ENCODE assay signal across 8 mouse cellular contexts in genomic region chr15:12320441-12321090, GRCm38 (mm10). TPM values are rescaled to one million over a fixed set of nuclear protein-coding genes. Genes with fewer than 3 reads are reported as not detected.
DNase-seq lines count a peak whose midpoint lies in the region; ATAC-seq and TF ChIP-seq lines count a peak whose summit lies in the region.

No protein-coding gene starts in this region.

- CTCF ChIA-PET in Patski (lab: Charles Lee): interaction anchor here (1.3 to 1.4 kb wide), 2 partner anchors 51 to 123 kb away, joined by 3 read pairs; no protein-coding TSS in a partner anchor

- peak; percentile 53 for ATAC-seq in heart, embryonic 11.5 days (replicated peaks; ENCODE audit: insufficient number of reproducible peaks, low FRiP score, low TSS enrichment)
- peak; percentile 18 for ATAC-seq in Patski
- no peak for ATAC-seq in hindbrain, embryonic 11.5 days (ENCODE audit: low FRiP score)
- peak; percentile 10 for ATAC-seq in megakaryocyte progenitor cell, adult 5-6 weeks (replicated peaks; ENCODE audit: poor library complexity)

- 0 out of 2 replicates have a peak, but pooled peaks cover 2% of the 10 kb centered on the region for H3K27me3 ChIP-seq in heart, embryonic 11.5 days (ENCODE audit: control insufficient read depth, insufficient read depth, low read length)
- H3K27me3 ChIP-seq in Patski: no peaks in the 10 kb centered on the region
- no peaks in the 10 kb centered on the region for H3K27me3 ChIP-seq in hindbrain, embryonic 11.5 days (ENCODE audit: control insufficient read depth, insufficient read depth, low read length)

- intact Hi-C loops in heart, postnatal 36 days (cut with DNase I): loop anchor here (5.0 kb wide), 1 partner anchor 203 kb away; the partner anchor contains the start of gene Zfr

- peak overlapping the region; percentile 96 for H3K27ac ChIP-seq in heart, embryonic 11.5 days (ENCODE audit: low read depth, low read length)
- H3K27ac ChIP-seq in hindbrain, embryonic 11.5 days (ENCODE audit: low read depth, low read length): peak overlapping the region; percentile 48; the same call in 1 of the 2 replicates

- H3K4me3 ChIP-seq in heart, embryonic 11.5 days (ENCODE audit: low read depth, low read length): peak overlapping the region; percentile 100
- peak overlapping the region; percentile 98 for H3K4me3 ChIP-seq in hindbrain, embryonic 11.5 days (ENCODE audit: low read depth, low read length)

- TF ChIP-seq CTCF in Patski (IDR thresholded peaks at IDR 0.05): no peak

- DNase-seq in heart, postnatal 36 days: no peak
- DNase-seq in Patski (ENCODE audit: low read depth, low spot score): no peak
- DNase-seq in hindbrain, embryonic 11.5 days (ENCODE audit: low spot score): no peak
- no peak for DNase-seq in retina, embryonic 14.5 days (ENCODE audit: low spot score)
- DNase-seq in spleen, postnatal 36 days (ENCODE audit: low spot score in 2 of 2): no peak
- DNase-seq in spleen, postnatal 14 days (ENCODE audit: low spot score in 2 of 2): no peak

- H3K9ac ChIP-seq in heart, embryonic 11.5 days (ENCODE audit: low read depth, low read length): peak overlapping the region; percentile 99
- H3K9ac ChIP-seq in hindbrain, embryonic 11.5 days (ENCODE audit: low read depth, low read length): peak overlapping the region; percentile 95

- in situ Hi-C loops in Patski (cut with MboI; ENCODE audit: low pct_unique_long_range_greater_than_20kb): no loop called here

- no peaks in the 10 kb centered on the region for H3K9me3 ChIP-seq in heart, embryonic 11.5 days (replicated peaks; ENCODE audit: control insufficient read depth, low read length)
- no peaks in the 10 kb centered on the region for H3K9me3 ChIP-seq in hindbrain, embryonic 11.5 days (ENCODE audit: control insufficient read depth, low read length)

- peak overlapping the region; percentile 86 for H3K4me2 ChIP-seq in heart, embryonic 11.5 days
- H3K4me2 ChIP-seq in hindbrain, embryonic 11.5 days (replicated peaks; ENCODE audit: low read depth, low read length): peak overlapping the region; percentile 80

- no peaks in the 10 kb centered on the region for H3K36me3 ChIP-seq in heart, embryonic 11.5 days (ENCODE audit: control insufficient read depth, insufficient read depth, low read length)
- no peaks in the 10 kb centered on the region for H3K36me3 ChIP-seq in hindbrain, embryonic 11.5 days (ENCODE audit: control insufficient read depth, insufficient read depth, low read length)

- WGBS in heart, embryonic 11.5 days (ENCODE audit: insufficient replicate concordance): 6% methylated on average over 22 of the region's 22 CpGs
- WGBS in hindbrain, embryonic 11.5 days: 7% methylated on average over 22 of the region's 22 CpGs

- peaks cover 6% of the 10 kb centered on the region for H3K4me1 ChIP-seq in heart, embryonic 11.5 days (ENCODE audit: control insufficient read depth, insufficient read depth, low read length)
- no peaks in the 10 kb centered on the region for H3K4me1 ChIP-seq in hindbrain, embryonic 11.5 days (replicated peaks; ENCODE audit: control insufficient read depth, insufficient read depth, low read length)

- POLR2A ChIA-PET in Patski (lab: Charles Lee): interaction anchor here (0.6 to 1.2 kb wide), 4 partner anchors 16 to 545 kb away, joined by 3 to 4 read pairs (median 3); no protein-coding TSS in a partner anchor

RNA-seq across cellular contexts. Expression of gene Golph3, which starts 0.7 kb away (rescaled TPM):
- 85.8 and 93.7 TPM in 2 replicates for polyA plus RNA-seq in heart, embryonic 11.5 days (2014; fragmentation: Nextera tagmentation; extraction: Ambion mirVana)
- 10 to 100 TPM; 81.7 to 83.7 TPM for total RNA-seq in heart, postnatal 36 days (2021)
- 106 TPM for polyA plus RNA-seq in Patski (2021)
- polyA plus RNA-seq in hindbrain, embryonic 11.5 days (2014; fragmentation: Nextera tagmentation; extraction: Ambion mirVana): 110 TPM in 2 replicates
- 110 and 118 TPM in 2 replicates for total RNA-seq in megakaryocyte progenitor cell, adult 5-6 weeks (2015)
- 86.6 and 94.4 TPM in 2 replicates for total RNA-seq in megakaryocyte progenitor cell, adult 5-6 weeks (2017)

RNA-seq across cellular contexts. Expression of gene 1810049J17Rik, which starts 1.1 kb away (rescaled TPM):
- not detected in 2 replicates for polyA plus RNA-seq in heart, embryonic 11.5 days (2014; fragmentation: Nextera tagmentation; extraction: Ambion mirVana)
- total RNA-seq in heart, postnatal 36 days (2021): 1 to 10 TPM in 1 of 2 experiments, under 1 TPM in 1; 0.65 to 1.2 TPM
- 2.0 TPM for polyA plus RNA-seq in Patski (2021)
- polyA plus RNA-seq in hindbrain, embryonic 11.5 days (2014; fragmentation: Nextera tagmentation; extraction: Ambion mirVana): 1.0 TPM in 1 of 2 replicates, not detected in the other
- not detected in 2 replicates for total RNA-seq in megakaryocyte progenitor cell, adult 5-6 weeks (2015)
- total RNA-seq in megakaryocyte progenitor cell, adult 5-6 weeks (2017): 0.58 TPM in 1 of 2 replicates, not detected in the other
